11 mouse cellular contexts compared by ENCODE assay signal in the genomic region with DNA sequence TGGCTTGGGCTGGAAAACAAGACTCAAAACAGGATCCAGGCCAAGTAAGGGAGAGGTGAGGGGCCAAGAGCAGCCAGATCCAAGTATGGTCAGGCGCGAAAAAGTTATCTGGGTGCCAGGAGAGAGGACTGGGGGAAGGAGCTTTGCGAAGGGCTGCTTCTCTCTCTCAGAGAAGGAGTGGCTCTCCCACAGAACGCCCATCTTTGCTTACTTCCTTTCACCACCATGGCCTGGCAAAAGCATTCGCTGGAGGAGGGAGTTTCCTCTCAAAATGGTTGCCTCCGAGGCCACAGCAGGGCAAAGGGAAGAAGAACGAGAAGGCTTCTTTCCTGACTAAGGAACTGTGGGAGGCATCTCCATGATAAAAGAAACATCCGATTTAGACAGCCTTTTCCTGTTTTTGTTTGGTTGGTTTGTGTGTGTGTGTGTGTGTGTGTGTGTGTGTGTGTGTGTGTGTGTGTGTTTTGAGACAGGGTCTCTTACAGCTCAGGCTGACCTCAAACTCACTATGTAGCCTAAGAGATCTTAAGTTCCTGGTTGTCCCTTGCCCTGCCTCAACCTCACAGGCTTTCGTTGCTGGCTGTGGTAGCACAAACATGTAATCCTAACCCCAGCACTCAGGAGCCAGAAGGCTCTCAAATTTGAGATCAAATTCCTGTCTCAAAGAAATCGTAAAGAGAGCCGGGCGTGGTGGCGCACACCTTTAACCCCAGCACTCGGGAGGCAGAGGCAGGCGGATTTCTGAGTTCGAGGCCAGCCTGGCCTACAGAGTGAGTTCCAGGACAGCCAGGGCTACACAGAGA. TPM values are rescaled to one million over a fixed set of nuclear protein-coding genes. Genes with fewer than 3 reads are reported as not detected.
DNase-seq lines count a peak whose midpoint lies in the region; ATAC-seq and TF ChIP-seq lines count a peak whose summit lies in the region.
"Had no signal": no experiment of that assay in that cellular context is flagged by ENCODE, and none has a peak within 500 bp of the region (broad histone marks: within the 10 kb centered on the region; RNA-seq: fewer than 3 reads in every experiment).

No protein-coding gene starts in this region.

- no peak for TF ChIP-seq CTCF in layer of hippocampus, adult 2 months (conservative IDR thresholded peaks at IDR 0.05)

- no peak for ATAC-seq in heart, embryonic 12.5 days (ENCODE audit: insufficient number of reproducible peaks, low FRiP score)
- ATAC-seq in liver, embryonic 12.5 days = no peak
- ATAC-seq in stomach, embryonic 16.5 days (ENCODE audit: insufficient read depth, low FRiP score) = no peak
- no peak for ATAC-seq in hindbrain, embryonic 14.5 days (ENCODE audit: low FRiP score)
- ATAC-seq: Patski had no signal

- H3K9ac ChIP-seq in heart, embryonic 12.5 days = no peak overlapping the region
- H3K9ac ChIP-seq in liver, embryonic 12.5 days = no peak overlapping the region
- no peak overlapping the region for H3K9ac ChIP-seq in stomach, embryonic 16.5 days (ENCODE audit: low read length)
- no peak overlapping the region for H3K9ac ChIP-seq in hindbrain, embryonic 14.5 days
- H3K9ac ChIP-seq: embryonic facial prominence, embryonic 13.5 days had no signal

- peak overlapping the region; percentile 60; the same call in 1 of the 2 replicates for H3K27ac ChIP-seq in layer of hippocampus, adult 2 months
- H3K27ac ChIP-seq in heart, embryonic 12.5 days (ENCODE audit: poor library complexity, severe bottlenecking) = peak overlapping the region; percentile 42; the same call in 1 of the 2 replicates
- H3K27ac ChIP-seq in liver, embryonic 12.5 days = peak overlapping the region; percentile 61
- H3K27ac ChIP-seq in stomach, embryonic 16.5 days (ENCODE audit: low read length) = peak overlapping the region; percentile 28
- no peak overlapping the region for H3K27ac ChIP-seq in hindbrain, embryonic 14.5 days
- H3K27ac ChIP-seq: embryonic facial prominence, embryonic 13.5 days had no signal

- no peak overlapping the region for H3K4me3 ChIP-seq in layer of hippocampus, adult 2 months
- H3K4me3 ChIP-seq in heart, embryonic 12.5 days = no peak overlapping the region
- no peak overlapping the region for H3K4me3 ChIP-seq in liver, embryonic 12.5 days
- no peak overlapping the region for H3K4me3 ChIP-seq in stomach, embryonic 16.5 days (replicated peaks; ENCODE audit: low read length)
- no peak overlapping the region for H3K4me3 ChIP-seq in hindbrain, embryonic 14.5 days (replicated peaks; ENCODE audit: low read length)
- H3K4me3 ChIP-seq: embryonic facial prominence, embryonic 13.5 days had no signal

- H3K36me3 ChIP-seq in heart, embryonic 12.5 days = no peaks in the 10 kb centered on the region
- no peaks in the 10 kb centered on the region for H3K36me3 ChIP-seq in liver, embryonic 12.5 days
- no peaks in the 10 kb centered on the region for H3K36me3 ChIP-seq in stomach, embryonic 16.5 days (ENCODE audit: control insufficient read depth, insufficient read depth, low read length)
- H3K36me3 ChIP-seq in hindbrain, embryonic 14.5 days (replicated peaks; ENCODE audit: control insufficient read depth, insufficient read depth) = no peaks in the 10 kb centered on the region
- H3K36me3 ChIP-seq: embryonic facial prominence, embryonic 13.5 days had no signal

- no peaks in the 10 kb centered on the region for H3K27me3 ChIP-seq in heart, embryonic 12.5 days (replicated peaks)
- H3K27me3 ChIP-seq in liver, embryonic 12.5 days (replicated peaks) = no peaks in the 10 kb centered on the region; the same call in 1 of the 2 replicates
- no peaks in the 10 kb centered on the region for H3K27me3 ChIP-seq in stomach, embryonic 16.5 days (ENCODE audit: control insufficient read depth, insufficient read depth, low read length)
- no peaks in the 10 kb centered on the region for H3K27me3 ChIP-seq in hindbrain, embryonic 14.5 days (ENCODE audit: control insufficient read depth, insufficient read depth, low read length)
- H3K27me3 ChIP-seq: embryonic facial prominence, embryonic 13.5 days; Patski had no signal

- H3K9me3 ChIP-seq in heart, embryonic 12.5 days (replicated peaks) = no peaks in the 10 kb centered on the region
- no peaks in the 10 kb centered on the region for H3K9me3 ChIP-seq in liver, embryonic 12.5 days (replicated peaks)
- H3K9me3 ChIP-seq in stomach, embryonic 16.5 days (replicated peaks; ENCODE audit: control insufficient read depth, low read length) = no peaks in the 10 kb centered on the region
- H3K9me3 ChIP-seq in hindbrain, embryonic 14.5 days (ENCODE audit: control insufficient read depth, low read length) = no peaks in the 10 kb centered on the region
- H3K9me3 ChIP-seq: embryonic facial prominence, embryonic 13.5 days had no signal

- peaks cover 66% of the 10 kb centered on the region for H3K4me1 ChIP-seq in heart, embryonic 12.5 days (replicated peaks)
- H3K4me1 ChIP-seq in liver, embryonic 12.5 days = peaks cover 64% of the 10 kb centered on the region
- peaks cover 14% of the 10 kb centered on the region for H3K4me1 ChIP-seq in stomach, embryonic 16.5 days (ENCODE audit: control insufficient read depth, insufficient read depth, low read length)
- peaks cover 2% of the 10 kb centered on the region; the same call in 1 of the 2 replicates for H3K4me1 ChIP-seq in hindbrain, embryonic 14.5 days (replicated peaks; ENCODE audit: control insufficient read depth, insufficient read depth, low read length)

- DNase-seq in layer of hippocampus, adult 2 months (ENCODE audit: low spot score in 2 of 2) = no peak
- DNase-seq in layer of hippocampus, postnatal 25 days (ENCODE audit: extremely low spot score in 1 of 2, low spot score in 1 of 2) = no peak
- DNase-seq in hindbrain, embryonic 14.5 days (ENCODE audit: low spot score) = no peak
- DNase-seq in thymus, postnatal 10 days (ENCODE audit: low spot score in 2 of 2) = no peak
- DNase-seq in MN1 (ENCODE audit: low spot score) = no peak

- 58% methylated on average over 16 of the region's 16 CpGs for WGBS in heart, embryonic 12.5 days
- 47% methylated on average over 16 of the region's 16 CpGs for WGBS in liver, embryonic 12.5 days (ENCODE audit: insufficient replicate concordance)
- WGBS in stomach, embryonic 16.5 days = 72% methylated on average over 16 of the region's 16 CpGs
- WGBS in hindbrain, embryonic 14.5 days = 83% methylated on average over 15 of the region's 16 CpGs

- no peak overlapping the region for H3K4me2 ChIP-seq in heart, embryonic 12.5 days
- no peak overlapping the region for H3K4me2 ChIP-seq in liver, embryonic 12.5 days
- H3K4me2 ChIP-seq in stomach, embryonic 16.5 days (ENCODE audit: low read depth, low read length) = no peak overlapping the region
- H3K4me2 ChIP-seq in hindbrain, embryonic 14.5 days (replicated peaks) = no peak overlapping the region
- H3K4me2 ChIP-seq: embryonic facial prominence, embryonic 13.5 days had no signal

RNA-seq across cellular contexts. Expression of a gene that starts 4.7 kb away (rescaled TPM):
- total RNA-seq in layer of hippocampus, adult 2 months (2021) = not detected
- total RNA-seq in layer of hippocampus, postnatal 25 days (2021) = not detected
- polyA plus RNA-seq in heart, embryonic 12.5 days (2016; fragmentation: Nextera tagmentation; extraction: Ambion mirVana) = 1.6 and 2.4 TPM in 2 replicates
- 0.24 and 0.26 TPM in 2 replicates for polyA plus RNA-seq in liver, embryonic 12.5 days (2016; fragmentation: Nextera tagmentation; extraction: Ambion mirVana)
- polyA plus RNA-seq in stomach, embryonic 16.5 days (2015; fragmentation: Nextera tagmentation; extraction: Ambion mirVana) = 0.89 and 1.1 TPM in 2 replicates
- polyA plus RNA-seq in hindbrain, embryonic 14.5 days (2014; fragmentation: Nextera tagmentation; extraction: Ambion mirVana) = 0.39 TPM in 1 of 2 replicates, not detected in the other
- total RNA-seq: left cerebral cortex, postnatal 14 days had no signal

RNA-seq across cellular contexts. Expression of a gene that starts 14.3 kb away (rescaled TPM):
- total RNA-seq in layer of hippocampus, adult 2 months (2021) = 10 to 100 TPM; 22.6 to 36.4 TPM
- total RNA-seq in layer of hippocampus, postnatal 25 days (2021) = 10 to 100 TPM; 20.7 to 25.0 TPM
- polyA plus RNA-seq in heart, embryonic 12.5 days (2016; fragmentation: Nextera tagmentation; extraction: Ambion mirVana) = 144 and 150 TPM in 2 replicates
- polyA plus RNA-seq in liver, embryonic 12.5 days (2016; fragmentation: Nextera tagmentation; extraction: Ambion mirVana) = 28.6 and 29.9 TPM in 2 replicates
- polyA plus RNA-seq in stomach, embryonic 16.5 days (2015; fragmentation: Nextera tagmentation; extraction: Ambion mirVana) = 164 and 179 TPM in 2 replicates
- 53.2 and 71.4 TPM in 2 replicates for polyA plus RNA-seq in hindbrain, embryonic 14.5 days (2014; fragmentation: Nextera tagmentation; extraction: Ambion mirVana)

RNA-seq across cellular contexts. Expression of a gene that starts 21.9 kb away (rescaled TPM):
- total RNA-seq in layer of hippocampus, adult 2 months (2021) = 10 to 100 TPM; 32.1 to 34.4 TPM
- 10 to 100 TPM; 23.8 to 29.7 TPM for total RNA-seq in layer of hippocampus, postnatal 25 days (2021)
- polyA plus RNA-seq in heart, embryonic 12.5 days (2016; fragmentation: Nextera tagmentation; extraction: Ambion mirVana) = 39.2 and 39.3 TPM in 2 replicates
- 16.7 and 19.8 TPM in 2 replicates for polyA plus RNA-seq in liver, embryonic 12.5 days (2016; fragmentation: Nextera tagmentation; extraction: Ambion mirVana)
- 26.4 and 29.8 TPM in 2 replicates for polyA plus RNA-seq in stomach, embryonic 16.5 days (2015; fragmentation: Nextera tagmentation; extraction: Ambion mirVana)
- polyA plus RNA-seq in hindbrain, embryonic 14.5 days (2014; fragmentation: Nextera tagmentation; extraction: Ambion mirVana) = 11.0 and 18.5 TPM in 2 replicates

RNA-seq across cellular contexts. Expression of a gene that starts 24.3 kb away (rescaled TPM):
- 10 to 100 TPM; 55.2 to 56.7 TPM for total RNA-seq in layer of hippocampus, adult 2 months (2021)
- 10 to 100 TPM; 50.9 to 62.3 TPM for total RNA-seq in layer of hippocampus, postnatal 25 days (2021)
- polyA plus RNA-seq in heart, embryonic 12.5 days (2016; fragmentation: Nextera tagmentation; extraction: Ambion mirVana) = 9.2 and 9.5 TPM in 2 replicates
- 0.33 and 0.44 TPM in 2 replicates for polyA plus RNA-seq in liver, embryonic 12.5 days (2016; fragmentation: Nextera tagmentation; extraction: Ambion mirVana)
- polyA plus RNA-seq in stomach, embryonic 16.5 days (2015; fragmentation: Nextera tagmentation; extraction: Ambion mirVana) = 2.2 and 2.7 TPM in 2 replicates
- polyA plus RNA-seq in hindbrain, embryonic 14.5 days (2014; fragmentation: Nextera tagmentation; extraction: Ambion mirVana) = 17.5 and 22.3 TPM in 2 replicates

RNA-seq across cellular contexts. Expression of a gene that starts 28.9 kb away (rescaled TPM):
- 10 to 100 TPM; 29.0 to 29.1 TPM for total RNA-seq in layer of hippocampus, adult 2 months (2021)
- total RNA-seq in layer of hippocampus, postnatal 25 days (2021) = 10 to 100 TPM; 29.2 to 29.4 TPM
- polyA plus RNA-seq in heart, embryonic 12.5 days (2016; fragmentation: Nextera tagmentation; extraction: Ambion mirVana) = 5.1 and 5.2 TPM in 2 replicates
- 0.92 and 1.2 TPM in 2 replicates for polyA plus RNA-seq in liver, embryonic 12.5 days (2016; fragmentation: Nextera tagmentation; extraction: Ambion mirVana)
- 7.2 and 7.5 TPM in 2 replicates for polyA plus RNA-seq in stomach, embryonic 16.5 days (2015; fragmentation: Nextera tagmentation; extraction: Ambion mirVana)
- 6.1 and 6.4 TPM in 2 replicates for polyA plus RNA-seq in hindbrain, embryonic 14.5 days (2014; fragmentation: Nextera tagmentation; extraction: Ambion mirVana)
